Mouse (Mus musculus): ENCODE results near the gene Pdf.
"Not testable (repeated sequence)": the region's sequence is repeated elsewhere in the genome, so short reads cannot be mapped to it uniquely, and the experiment has no call there.

Pdf gene

GRCm38 (mm10) chr8:107040632-107041031, 7.8 kb downstream of the Pdf start:
- in situ Hi-C loops (cut with MboI; ENCODE audit: low sequenced_read_pairs), result no loop called here

GRCm38 (mm10) chr8:107036626-107037025, 11.8 kb downstream of the Pdf start:
- in situ Hi-C loops (cut with MboI; ENCODE audit: low sequenced_read_pairs), result no loop called here

- in situ Hi-C loops (cut with MboI; ENCODE audit: low sequenced_read_pairs), result no loop called here
These were observed 12.8 kb downstream of the Pdf start for GRCm38 (mm10) chr8:107035641-107036040.

GRCm38 (mm10) chr8:107033609-107034008, 14.8 kb downstream of the Pdf start:
- in situ Hi-C loops (cut with MboI; ENCODE audit: low sequenced_read_pairs), result not testable (repeated sequence)

GRCm38 (mm10) chr8:107031577-107032090, 16.8 kb downstream of the Pdf start:
- in situ Hi-C loops (cut with MboI; ENCODE audit: low sequenced_read_pairs), result no loop called here

- in situ Hi-C loops (cut with MboI; ENCODE audit: low sequenced_read_pairs), result no loop called here
These were observed 17.5 kb downstream of the Pdf start, which contains the start of gene Vps4a for GRCm38 (mm10) chr8:107030650-107031576. Vps4a (plus strand) TSS chr8:107031222.

- in situ Hi-C loops (cut with MboI; ENCODE audit: low sequenced_read_pairs), result no loop called here
These were observed 18.4 kb downstream of the Pdf start for GRCm38 (mm10) chr8:107030058-107030457.

GRCm38 (mm10) chr8:107029310-107029709, 19.1 kb downstream of the Pdf start:
- in situ Hi-C loops (cut with MboI; ENCODE audit: low sequenced_read_pairs), result no loop called here

GRCm38 (mm10) chr8:107023479-107023878, 24.9 kb downstream of the Pdf start:
- in situ Hi-C loops (cut with MboI; ENCODE audit: low sequenced_read_pairs), result loop anchor here (25.0 kb wide), 1 partner anchor 311 kb away; no protein-coding TSS in a partner anchor

- in situ Hi-C loops (cut with MboI; ENCODE audit: low sequenced_read_pairs), result loop anchor here (25.0 kb wide), 1 partner anchor 303 kb away; no protein-coding TSS in a partner anchor
These were observed 33.5 kb downstream of the Pdf start for GRCm38 (mm10) chr8:107014915-107015314.

GRCm38 (mm10) chr8:107012666-107013065, 35.7 kb downstream of the Pdf start:
- in situ Hi-C loops (cut with MboI; ENCODE audit: low sequenced_read_pairs), result loop anchor here (25.0 kb wide), 1 partner anchor 300 kb away; no protein-coding TSS in a partner anchor

- in situ Hi-C loops (cut with MboI; ENCODE audit: low sequenced_read_pairs), result loop anchor here (25.0 kb wide), 1 partner anchor 295 kb away; no protein-coding TSS in a partner anchor
These were observed 40.6 kb downstream of the Pdf start for GRCm38 (mm10) chr8:107007795-107008194.

GRCm38 (mm10) chr8:107002532-107002931, 45.9 kb downstream of the Pdf start:
- in situ Hi-C loops (cut with MboI; ENCODE audit: low sequenced_read_pairs), result loop anchor here (25.0 kb wide), 1 partner anchor 290 kb away; no protein-coding TSS in a partner anchor

- in situ Hi-C loops (cut with MboI; ENCODE audit: low sequenced_read_pairs), result no loop called here
These were observed 49.3 kb downstream of the Pdf start for GRCm38 (mm10) chr8:106999068-106999467.

- in situ Hi-C loops (cut with MboI; ENCODE audit: low sequenced_read_pairs), result no loop called here
These were observed 51.0 kb downstream of the Pdf start for GRCm38 (mm10) chr8:106997416-106997815.

GRCm38 (mm10) chr8:106996339-106996738, 52.1 kb downstream of the Pdf start:
- in situ Hi-C loops (cut with MboI; ENCODE audit: low sequenced_read_pairs), result not testable (repeated sequence)
